Mouse (Mus musculus) layer of hippocampus, adult 2 months (tissue): ENCODE results near the gene Gm7271. TPM values are rescaled to one million over a fixed set of nuclear protein-coding genes. Genes with fewer than 3 reads are reported as not detected.

Experiments used
- DNase-seq, 2 experiments: peaks; one replicate each; pipeline ENCODE4 v3.0.0; 2022; ENCODE audit warnings: low spot score in 2 of 2
- H3K27ac ChIP-seq: fragments of 200-600 bp; 2 replicates; pipeline ENCODE4 v1.8.1; 2022
- H3K4me3 ChIP-seq: fragments of 200-600 bp; 2 replicates; pipeline ENCODE4 v1.8.1; 2022; ENCODE audit warnings: mild to moderate bottlenecking
- CTCF ChIP-seq: fragments of 200-600 bp; conservative IDR thresholded peaks from 2 replicates; pipeline ENCODE4 v1.8.1; 2022; ENCODE audit warnings: antibody characterized with exemption, mild to moderate bottlenecking, moderate library complexity
- total RNA-seq, 2 experiments: library from RNA; stranded (reverse); gene quantifications; 2 replicates each; pipeline ENCODE4 v1.2.3; 2021

Gm7271 gene
- total RNA-seq, 2 experiments from 2014 or later: not detected

- H3K4me3 ChIP-seq: no peak overlapping the region
- DNase-seq: no peak
These were observed 49.3 kb downstream of the Gm7271 start for GRCm38 (mm10) chr5:76533186-76533585.

GRCm38 (mm10) chr5:76536231-76536630, 52.4 kb downstream of the Gm7271 start:
- Histone ChIP-seq H3K27ac (no peak overlapping the region), H3K4me3 (no peak overlapping the region)
- no peak for TF ChIP-seq CTCF
- no peak for DNase-seq

More at GRCm38 (mm10) chr5:76533186-76533585, 49.3 kb downstream of the Gm7271 start:
- no peak for TF ChIP-seq CTCF
- peak overlapping the region; percentile 19; the same call in 1 of the 2 replicates for H3K27ac ChIP-seq

DNA sequence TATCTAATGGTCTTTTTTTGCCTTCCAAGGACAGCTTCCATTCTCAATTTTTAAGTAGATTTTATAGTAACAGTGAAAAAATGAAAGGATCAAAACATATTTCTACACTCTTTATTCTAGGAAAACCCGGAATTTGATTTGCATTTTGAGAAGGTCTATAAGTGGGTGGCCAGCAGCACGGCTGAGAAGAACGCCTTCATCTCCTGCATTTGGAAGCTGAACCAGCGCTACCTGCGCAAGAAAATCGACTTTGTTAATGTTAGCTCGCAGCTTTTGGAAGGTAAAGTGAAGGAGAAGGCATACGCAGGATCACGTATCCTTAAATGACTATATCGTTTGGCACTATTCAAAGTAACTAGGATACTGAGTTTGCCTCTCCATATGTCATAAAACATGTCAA, 53.7 kb downstream of the Gm7271 start:
- no peak for DNase-seq
- no peak overlapping the region for H3K4me3 ChIP-seq
- TF ChIP-seq CTCF: no peak
- no peak overlapping the region for H3K27ac ChIP-seq

GRCm38 (mm10) chr5:76540181-76540580, 56.3 kb downstream of the Gm7271 start:
- TF ChIP-seq CTCF: no peak
- peak in 1 of 2 experiments; percentile 26 for DNase-seq
- Histone ChIP-seq H3K27ac (0 out of 2 replicates have a peak overlapping the region, but pooled peaks have one; percentile 1), H3K4me3 (no peak overlapping the region)

DNA sequence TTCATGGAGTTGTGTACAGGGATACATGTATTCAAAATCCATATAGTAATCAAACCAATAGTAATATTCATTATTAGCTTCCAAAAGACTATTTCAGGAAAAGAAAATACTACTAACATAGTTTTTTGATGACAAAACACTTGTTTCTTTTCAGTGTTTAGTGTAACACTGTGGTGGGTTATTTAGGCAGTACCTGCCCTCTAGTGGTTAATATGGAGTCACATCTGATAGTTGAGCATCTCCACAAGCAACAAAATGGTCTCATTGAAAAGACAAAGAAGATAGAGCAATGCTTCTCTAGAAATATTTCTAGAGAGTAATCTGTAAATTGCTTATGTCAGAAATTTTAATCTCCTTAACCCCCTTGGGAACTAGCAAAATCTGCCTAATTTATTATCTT, 57.0 kb downstream of the Gm7271 start:
- TF ChIP-seq CTCF: peak; percentile 88
- DNase-seq: no peak
- no peak overlapping the region for H3K27ac ChIP-seq

DNA sequence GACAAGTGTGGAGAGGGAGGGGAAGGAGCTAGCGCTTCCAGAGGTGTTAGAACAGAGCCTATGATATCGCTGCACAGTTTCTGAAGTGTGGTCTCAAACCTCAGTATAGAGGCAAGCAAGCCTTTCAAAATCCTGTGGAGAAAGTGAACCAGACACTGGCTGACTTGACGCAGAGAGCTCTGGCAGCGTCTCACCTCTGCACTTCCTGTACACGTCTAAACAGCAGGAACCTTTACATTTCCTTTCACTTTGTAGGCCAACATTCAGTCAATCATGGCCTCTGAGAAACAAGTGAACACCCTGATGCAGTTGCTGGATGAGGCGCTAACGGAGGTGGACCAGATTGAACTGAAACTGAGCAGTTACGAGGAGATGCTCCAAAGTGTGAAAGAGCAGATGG, 59.4 kb downstream of the Gm7271 start:
- Histone ChIP-seq H3K4me3 (no peak overlapping the region), H3K27ac (no peak overlapping the region)
- no peak for TF ChIP-seq CTCF
- DNase-seq: no peak

More for the DNA sequence above, 57.0 kb downstream of the Gm7271 start:
- no peak overlapping the region for H3K4me3 ChIP-seq

GRCm38 (mm10) chr5:76550426-76550825, 66.6 kb downstream of the Gm7271 start:
- DNase-seq: no peak
- Histone ChIP-seq H3K27ac (no peak overlapping the region), H3K4me3 (no peak overlapping the region)
- no peak for TF ChIP-seq CTCF

GRCm38 (mm10) chr5:76565321-76565720, 81.5 kb downstream of the Gm7271 start:
- Histone ChIP-seq H3K27ac (no peak overlapping the region), H3K4me3 (no peak overlapping the region)
- peak; percentile 12 to 65 for DNase-seq
- TF ChIP-seq CTCF: peak; percentile 97

Other genes starting within 250 kb of the Gm7271 start
- 10 to 100 TPM; 49.5 to 51.9 TPM for gene Clock, start 179.2 kb upstream of the Gm7271 start, total RNA-seq
- not detected for gene Pdcl2, start 152.9 kb upstream of the Gm7271 start, total RNA-seq
- not detected for gene Nmu, start 120.3 kb upstream of the Gm7271 start, total RNA-seq
- 10 to 100 TPM; 60.1 to 61.7 TPM for gene Exoc1, start 45.3 kb downstream of the Gm7271 start, total RNA-seq
- 1 to 10 TPM; 6.9 to 7.6 TPM for gene Cep135, start 104.7 kb downstream of the Gm7271 start, total RNA-seq
- 10 to 100 TPM; 89.9 to 92.4 TPM for gene C530008M17Rik, start 172.5 kb downstream of the Gm7271 start, total RNA-seq